Comparison of ENCODE assay signal across 6 mouse cellular contexts in the genomic region with DNA sequence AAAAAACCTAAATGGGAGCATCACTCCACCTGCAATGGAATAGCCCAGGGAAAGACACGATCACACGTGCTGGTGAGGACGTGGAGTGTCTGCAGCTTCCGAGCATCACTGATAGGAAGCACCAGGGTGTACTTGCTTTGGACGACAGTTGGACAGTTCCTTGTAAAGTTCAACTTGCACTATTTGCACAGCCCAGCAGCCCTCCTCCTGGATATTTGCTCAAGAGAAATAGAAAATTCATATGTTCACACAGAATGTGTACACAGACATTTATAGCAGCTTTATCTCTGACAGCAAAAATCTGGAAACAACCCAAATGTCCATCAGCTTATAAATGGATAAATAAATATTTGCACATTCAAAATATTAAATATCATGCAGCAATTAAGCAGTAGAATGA.
DNase-seq lines count a peak whose midpoint lies in the region; ATAC-seq lines count a peak whose summit lies in the region.
"Not testable (repeated sequence)": the region's sequence is repeated elsewhere in the genome, so short reads cannot be mapped to it uniquely, and the experiment has no call there.

No protein-coding gene starts in this region.

- not testable (repeated sequence) for H3K4me1 ChIP-seq in intestine, embryonic 15.5 days (replicated peaks); intestine, embryonic 16.5 days (ENCODE audit: control insufficient read depth, insufficient read depth, low read length); stomach, embryonic 14.5 days (ENCODE audit: control insufficient read depth, insufficient read depth, low read length); stomach, embryonic 15.5 days; stomach, embryonic 16.5 days (ENCODE audit: control insufficient read depth, insufficient read depth, low read length)

- not testable (repeated sequence) for H3K27ac ChIP-seq in intestine, embryonic 15.5 days; intestine, embryonic 16.5 days (ENCODE audit: low read length); stomach, embryonic 14.5 days (ENCODE audit: low read length); stomach, embryonic 15.5 days; stomach, embryonic 16.5 days (ENCODE audit: low read length)

- not testable (repeated sequence) for H3K9me3 ChIP-seq in intestine, embryonic 15.5 days; intestine, embryonic 16.5 days (ENCODE audit: control insufficient read depth, low read length); stomach, embryonic 14.5 days (ENCODE audit: control insufficient read depth, low read depth, low read length); stomach, embryonic 15.5 days; stomach, embryonic 16.5 days (replicated peaks; ENCODE audit: control insufficient read depth, low read length)

- H3K4me3 ChIP-seq in intestine, embryonic 15.5 days (replicated peaks); intestine, embryonic 16.5 days (ENCODE audit: low read length); stomach, embryonic 14.5 days (ENCODE audit: low read depth, low read length); stomach, embryonic 15.5 days (replicated peaks); stomach, embryonic 16.5 days (replicated peaks; ENCODE audit: low read length): not testable (repeated sequence)

- 33% methylated on average over 1 of the region's 5 CpGs for WGBS in intestine, embryonic 15.5 days
- WGBS in intestine, embryonic 16.5 days: 13% methylated on average over 1 of the region's 5 CpGs
- WGBS in stomach, embryonic 14.5 days: 44% methylated on average over 1 of the region's 5 CpGs
- WGBS in stomach, embryonic 15.5 days: 41% methylated on average over 1 of the region's 5 CpGs
- 53% methylated on average over 2 of the region's 5 CpGs for WGBS in stomach, embryonic 16.5 days

- not testable (repeated sequence) for H3K36me3 ChIP-seq in intestine, embryonic 15.5 days; intestine, embryonic 16.5 days (ENCODE audit: control insufficient read depth, insufficient read depth, low read length); stomach, embryonic 14.5 days (ENCODE audit: control insufficient read depth, insufficient read depth, low read length); stomach, embryonic 15.5 days; stomach, embryonic 16.5 days (ENCODE audit: control insufficient read depth, insufficient read depth, low read length)

- peak; percentile 19 for DNase-seq in heart, adult 11 months

- ATAC-seq in intestine, embryonic 15.5 days: peak; percentile 73; the same call in 1 of the 2 replicates
- 0 out of 2 replicates have a peak, but pooled peaks have one; percentile 23 for ATAC-seq in intestine, embryonic 16.5 days
- ATAC-seq in stomach, embryonic 14.5 days (ENCODE audit: insufficient number of reproducible peaks, insufficient read depth, low FRiP score, low read depth): peak; percentile 77
- ATAC-seq in stomach, embryonic 15.5 days (ENCODE audit: insufficient read depth, low FRiP score, low read depth): peak; percentile 53; the same call in 1 of the 2 replicates
- ATAC-seq in stomach, embryonic 16.5 days (ENCODE audit: insufficient read depth, low FRiP score): peak; percentile 76

- not testable (repeated sequence) for H3K4me2 ChIP-seq in intestine, embryonic 15.5 days (replicated peaks); intestine, embryonic 16.5 days (ENCODE audit: low read depth, low read length); stomach, embryonic 14.5 days (replicated peaks; ENCODE audit: low read depth, low read length); stomach, embryonic 15.5 days; stomach, embryonic 16.5 days (ENCODE audit: low read depth, low read length)

- H3K9ac ChIP-seq in intestine, embryonic 15.5 days; intestine, embryonic 16.5 days (ENCODE audit: low read depth, low read length); stomach, embryonic 14.5 days (replicated peaks; ENCODE audit: low read depth, low read length); stomach, embryonic 15.5 days; stomach, embryonic 16.5 days (ENCODE audit: low read length): not testable (repeated sequence)

- H3K27me3 ChIP-seq in intestine, embryonic 15.5 days (replicated peaks); intestine, embryonic 16.5 days (replicated peaks; ENCODE audit: control insufficient read depth, insufficient read depth, low read length); stomach, embryonic 14.5 days (ENCODE audit: control insufficient read depth, insufficient read depth, low read length); stomach, embryonic 15.5 days (replicated peaks); stomach, embryonic 16.5 days (ENCODE audit: control insufficient read depth, insufficient read depth, low read length): not testable (repeated sequence)

Comparison
In these comparisons a context has a peak if more than half of its experiments do, and no peak if none do; other contexts are left out.
1. ATAC-seq: peak in every context shown above with its lines; median percentile 77 in stomach, embryonic 14.5 days; 76 in stomach, embryonic 16.5 days; 73 in intestine, embryonic 15.5 days; 53 in stomach, embryonic 15.5 days; 23 in intestine, embryonic 16.5 days.